Mouse (Mus musculus) lung, adult 2 months (tissue): ENCODE data around the gene Zfp428.

Experiments used
- CTCF ChIP-seq: fragments of 200-500 bp; IDR thresholded peaks from 2 replicates; pipeline ENCODE4 v1.5.1; 2011; ENCODE audit warnings: mild to moderate bottlenecking, low read length, control low read depth; ENCODE audit not compliant: insufficient read depth
- POLR2A ChIP-seq: fragments of 200-500 bp; IDR thresholded peaks from 2 replicates; pipeline ENCODE4 v1.6.1; 2011; ENCODE audit warnings: low read depth, mild to moderate bottlenecking, control low read depth, low read length, borderline replicate concordance; ENCODE audit errors: extremely low read depth

DNA sequence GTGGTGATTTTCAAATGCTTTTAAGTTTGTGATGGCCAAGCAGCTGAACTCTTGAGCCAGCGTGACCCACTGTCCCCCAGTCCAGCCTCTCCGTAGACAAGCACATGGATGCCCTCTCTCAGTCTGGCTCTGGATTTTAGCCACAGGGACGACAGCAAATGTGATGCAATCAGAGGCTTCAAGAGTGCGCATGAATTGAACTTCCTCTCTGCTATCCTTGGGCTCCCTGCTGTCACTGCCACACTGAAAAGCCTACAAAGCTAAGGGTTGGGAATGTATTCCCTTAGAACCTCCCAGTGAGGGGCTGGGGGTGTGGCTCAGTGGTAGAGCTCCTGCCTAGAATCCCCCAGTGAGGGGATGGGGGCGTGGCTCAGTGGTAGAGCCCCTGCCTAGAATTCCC is 31.9 kb downstream of the Zfp428 start:
- TF ChIP-seq CTCF (no peak), POLR2A (no peak)
